Mouse (Mus musculus): ENCODE data around the gene Prdm10. TPM values are rescaled to one million over a fixed set of nuclear protein-coding genes. Genes with fewer than 3 reads are reported as not detected.

Gene Prdm10
- polyA plus RNA-seq, 1 experiment = 6.0 TPM

GRCm38 (mm10) chr9:31253866-31254696 lies 26.3 kb upstream of the Prdm10 start:
- TF ChIP-seq GATA1 (IDR thresholded peaks at IDR 0.05; ENCODE audit: low read length) = no peak

- TF ChIP-seq GATA1 (IDR thresholded peaks at IDR 0.05; ENCODE audit: low read length) = peak; percentile 97
Measured at GRCm38 (mm10) chr9:31254697-31255004, 25.7 kb upstream of the Prdm10 start.

GRCm38 (mm10) chr9:31255953-31256352 lies 24.4 kb upstream of the Prdm10 start:
- TF ChIP-seq GATA1 (IDR thresholded peaks at IDR 0.05; ENCODE audit: low read length) = peak; percentile 31

DNA sequence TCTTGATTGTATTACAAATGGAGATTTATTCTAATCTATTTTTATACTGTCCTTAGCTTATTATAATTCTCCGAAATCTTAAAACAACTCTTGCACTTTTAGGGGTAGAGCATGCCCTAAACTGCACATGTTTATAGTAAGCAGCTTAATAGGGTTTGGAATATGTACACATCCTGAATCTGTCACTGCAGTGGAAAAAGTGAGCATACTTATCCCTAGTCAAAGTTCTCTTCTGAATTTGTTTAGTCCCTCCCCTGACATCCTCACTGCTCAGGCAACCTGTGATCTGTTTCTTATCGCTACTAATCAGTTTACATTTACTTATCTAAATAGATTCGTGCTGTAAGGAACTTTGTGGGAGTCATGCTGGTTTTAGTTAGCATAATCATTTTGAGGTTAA lies 22.1 kb upstream of the Prdm10 start:
- TF ChIP-seq GATA1 (IDR thresholded peaks at IDR 0.05; ENCODE audit: low read length) = no peak

- no peak for TF ChIP-seq GATA1 (IDR thresholded peaks at IDR 0.05; ENCODE audit: low read length)
Measured at GRCm38 (mm10) chr9:31260219-31260618, 20.1 kb upstream of the Prdm10 start.

GRCm38 (mm10) chr9:31262226-31263105 lies 17.9 kb upstream of the Prdm10 start:
- TF ChIP-seq GATA1 (IDR thresholded peaks at IDR 0.05; ENCODE audit: low read length) = no peak

GRCm38 (mm10) chr9:31266013-31266659 lies 14.2 kb upstream of the Prdm10 start:
- no peak for TF ChIP-seq GATA1 (IDR thresholded peaks at IDR 0.05; ENCODE audit: low read length)

GRCm38 (mm10) chr9:31271221-31272015 lies 8.9 kb upstream of the Prdm10 start:
- no peak for TF ChIP-seq GATA1 (IDR thresholded peaks at IDR 0.05; ENCODE audit: low read length)

GRCm38 (mm10) chr9:31272160-31272559 lies 8.2 kb upstream of the Prdm10 start:
- TF ChIP-seq GATA1 (IDR thresholded peaks at IDR 0.05; ENCODE audit: low read length) = peak; percentile 24

DNA sequence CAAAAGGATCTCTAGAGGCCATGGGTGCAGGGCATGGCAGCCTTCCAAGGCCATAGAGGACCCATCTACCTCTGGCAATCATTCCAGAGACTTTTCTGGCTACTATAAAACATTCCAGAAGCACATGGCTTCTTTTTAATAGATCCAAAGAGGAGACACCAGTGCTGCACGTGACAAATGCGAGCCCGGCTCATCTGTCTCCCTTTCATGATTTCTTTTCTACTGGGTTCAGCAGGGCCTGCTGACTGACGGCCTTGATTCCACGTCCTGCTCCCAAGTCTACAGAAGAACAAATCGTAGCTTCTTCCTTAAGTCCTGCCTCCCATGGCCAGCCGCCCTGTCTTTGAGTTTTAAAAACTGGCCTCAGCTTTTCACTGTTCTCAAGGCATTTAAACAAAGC lies 1.7 kb upstream of the Prdm10 start:
- no peak for TF ChIP-seq GATA1 (IDR thresholded peaks at IDR 0.05; ENCODE audit: low read length)

DNA sequence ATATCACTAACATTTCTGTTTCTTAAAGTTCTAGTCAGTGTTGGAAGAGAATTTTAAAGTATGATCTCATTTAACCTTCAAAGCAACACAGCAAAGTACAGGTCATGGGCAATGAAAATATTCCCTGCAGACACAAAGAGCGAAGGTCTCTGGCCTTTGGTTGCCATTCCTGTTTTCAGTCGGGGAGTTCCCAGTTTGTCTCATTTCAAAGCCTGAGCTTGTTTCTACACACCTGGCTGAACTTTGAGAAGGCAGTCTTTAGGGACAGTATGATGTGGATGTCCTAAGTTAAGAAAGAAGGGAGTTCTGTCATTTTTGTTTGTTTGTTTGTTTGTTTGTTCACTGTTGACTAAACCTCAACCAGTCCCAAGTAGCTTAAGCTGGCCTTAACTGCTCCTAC lies 1.0 kb upstream of the Prdm10 start:
- TF ChIP-seq GATA1 (IDR thresholded peaks at IDR 0.05; ENCODE audit: low read length) = no peak

DNA sequence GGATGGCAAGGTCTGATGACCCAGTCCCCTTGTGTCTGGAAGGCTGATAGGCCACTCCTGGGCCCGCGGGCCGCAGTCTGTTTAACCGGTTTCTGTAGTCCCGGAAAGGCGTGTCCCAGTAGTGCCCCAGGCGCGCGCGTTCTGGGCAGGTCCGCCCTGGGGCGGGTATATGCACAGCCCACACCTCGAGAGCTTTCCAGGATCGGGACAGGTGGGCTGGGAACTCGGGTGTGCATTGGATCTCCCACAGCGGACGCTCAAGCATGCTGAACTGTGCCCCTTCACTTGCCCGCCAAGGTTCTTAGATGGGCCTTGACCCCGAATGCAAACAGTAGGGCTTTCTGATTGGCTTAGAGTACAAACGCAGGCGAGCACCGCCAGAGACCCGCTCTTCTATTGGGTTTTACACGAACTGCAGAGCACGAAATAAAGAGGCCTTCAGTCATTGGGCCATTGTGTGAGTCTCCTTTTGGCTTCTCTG lies 413 bp upstream of the Prdm10 start:
- TF ChIP-seq GATA1 (IDR thresholded peaks at IDR 0.05; ENCODE audit: low read length) = no peak

GRCm38 (mm10) chr9:31281011-31281662 lies 799 bp downstream of the Prdm10 start:
- no peak for TF ChIP-seq GATA1 (IDR thresholded peaks at IDR 0.05; ENCODE audit: low read length)

DNA sequence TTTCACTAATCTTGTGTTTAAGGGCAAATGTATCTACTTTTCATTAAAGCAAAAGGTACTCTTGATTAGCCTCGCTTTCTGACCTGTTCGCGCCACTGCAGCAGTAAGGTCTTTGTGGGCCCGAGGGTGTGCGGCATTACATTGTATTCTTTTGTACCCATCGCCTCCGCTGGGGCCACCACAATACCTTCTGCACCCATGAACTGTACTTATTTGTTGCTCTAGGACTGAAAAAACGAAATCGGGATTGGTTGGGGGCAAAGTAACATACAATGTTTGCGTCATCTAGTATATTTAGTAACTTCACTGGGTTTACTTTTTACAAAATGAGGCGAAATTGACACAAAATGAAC lies 1.3 kb downstream of the Prdm10 start:
- TF ChIP-seq GATA1 (IDR thresholded peaks at IDR 0.05; ENCODE audit: low read length) = no peak

GRCm38 (mm10) chr9:31282536-31282935 lies 2.2 kb downstream of the Prdm10 start:
- no peak for TF ChIP-seq GATA1 (IDR thresholded peaks at IDR 0.05; ENCODE audit: low read length)
